Mouse (Mus musculus): ENCODE measurements around the gene Nkpd1. TPM values are rescaled to one million over a fixed set of nuclear protein-coding genes. Genes with fewer than 3 reads are reported as not detected.
A peak's percentile ranks its signal among the peaks of the same experiment; 100 is the strongest.

Nkpd1 gene
- not detected in 2 replicates for polyA plus RNA-seq (2014; fragmentation: Nextera tagmentation; extraction: Ambion mirVana)

DNA sequence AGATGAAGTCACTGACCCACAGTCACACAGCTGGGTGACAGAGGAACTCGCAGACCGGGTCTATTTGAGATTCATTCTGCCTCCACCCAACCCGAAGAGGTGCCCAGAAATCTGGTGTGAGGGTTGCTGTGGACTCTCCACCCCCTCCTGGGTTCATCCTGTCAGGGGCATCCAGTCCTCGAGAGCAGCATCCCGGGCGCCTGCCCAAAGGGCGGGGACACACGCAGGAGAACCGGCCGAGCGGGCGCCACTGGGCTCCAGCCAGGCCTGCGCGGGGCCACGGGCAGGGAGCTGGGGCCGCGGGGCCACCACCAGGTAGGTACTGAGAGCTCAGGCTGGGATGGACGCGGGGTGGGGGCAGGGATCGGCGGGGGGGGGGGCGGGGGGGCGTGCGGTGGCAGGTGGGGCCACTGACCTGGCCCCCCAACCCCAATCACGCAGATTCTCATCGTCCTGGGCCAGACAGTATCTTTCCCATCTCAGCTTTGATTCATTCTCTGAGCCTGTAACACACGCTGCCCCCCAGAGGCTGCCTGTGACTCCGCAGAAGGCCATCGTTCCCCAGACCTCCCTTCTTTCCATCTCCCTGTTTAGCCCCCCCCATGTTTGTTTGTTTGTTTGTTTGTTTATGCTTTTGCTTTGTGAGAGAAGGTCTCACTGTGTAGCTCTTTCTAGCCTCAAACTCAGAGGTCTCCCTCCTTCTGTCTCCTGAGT, at the start of gene Nkpd1:
Nkpd1 (plus strand) TSS at position 187 of the 714 bp plus-strand sequence.
- peaks cover 51% of the 10 kb centered on the region for H3K27me3 ChIP-seq (ENCODE audit: control insufficient read depth, insufficient read depth, low read length)
- H3K9ac ChIP-seq (ENCODE audit: low read length) = peak within 1 kb of the TSS; percentile 36; the same call in 1 of the 2 replicates
- DNase-seq (ENCODE audit: low spot score) (no peak), ATAC-seq (ENCODE audit: insufficient read depth, low FRiP score, low TSS enrichment) (no peak; the same call in 1 of the 2 replicates)
- H3K4me1 ChIP-seq (ENCODE audit: control insufficient read depth, insufficient read depth, low read length) = no peaks in the 10 kb centered on the region
- WGBS = 5% methylated on average over 22 of the region's 29 CpGs
- no peaks in the 10 kb centered on the region for H3K9me3 ChIP-seq (ENCODE audit: control insufficient read depth, low read length)
- no peak within 1 kb of the TSS; the same call in 1 of the 2 replicates for H3K4me3 ChIP-seq (ENCODE audit: low read depth, low read length)
- no peaks in the 10 kb centered on the region for H3K36me3 ChIP-seq (ENCODE audit: control insufficient read depth, insufficient read depth, low read length)
- peak within 1 kb of the TSS; percentile 40 for H3K4me2 ChIP-seq (ENCODE audit: low read depth)
- H3K27ac ChIP-seq (ENCODE audit: low read depth, low read length) = no peak within 1 kb of the TSS

DNA sequence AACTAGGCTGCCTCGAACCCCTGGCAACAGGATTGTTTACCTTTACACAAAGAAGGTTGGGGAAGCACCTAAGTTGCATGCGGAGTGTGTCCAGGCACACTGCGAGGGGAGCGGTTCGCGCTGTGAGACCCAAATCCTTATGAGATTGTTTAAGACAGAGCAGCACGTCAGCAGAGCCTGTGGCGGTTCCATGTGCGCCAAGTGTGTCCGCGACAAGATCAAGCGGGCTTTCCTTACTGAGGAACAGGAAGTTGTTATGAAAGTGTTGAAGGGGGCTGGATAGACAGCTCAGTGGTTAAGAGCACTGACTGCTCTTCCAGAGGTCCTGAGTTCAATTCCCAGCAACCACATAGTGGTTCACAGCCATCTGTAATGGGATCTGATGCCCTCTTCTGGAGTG, 49.4 kb upstream of the Nkpd1 start:
- no peak for DNase-seq (ENCODE audit: low spot score)
- H3K27ac ChIP-seq (ENCODE audit: low read depth, low read length) = no peak overlapping the region
- H3K4me3 ChIP-seq (ENCODE audit: low read depth, low read length) = no peak overlapping the region
- H3K36me3 ChIP-seq (ENCODE audit: control insufficient read depth, insufficient read depth, low read length) = no peaks in the 10 kb centered on the region
- no peaks in the 10 kb centered on the region for H3K9me3 ChIP-seq (ENCODE audit: control insufficient read depth, low read length)
- H3K4me2 ChIP-seq (ENCODE audit: low read depth) = no peak overlapping the region
- ATAC-seq (ENCODE audit: insufficient read depth, low FRiP score, low TSS enrichment) = no peak
- 73% methylated on average over 12 of the region's 12 CpGs for WGBS
- H3K9ac ChIP-seq (ENCODE audit: low read length) = no peak overlapping the region
- peaks cover 44% of the 10 kb centered on the region for H3K27me3 ChIP-seq (ENCODE audit: control insufficient read depth, insufficient read depth, low read length)
- no peaks in the 10 kb centered on the region for H3K4me1 ChIP-seq (ENCODE audit: control insufficient read depth, insufficient read depth, low read length)

GRCm38 (mm10) chr7:19469404-19469803, 48.2 kb upstream of the Nkpd1 start:
- ATAC-seq (ENCODE audit: insufficient read depth, low FRiP score, low TSS enrichment) (no peak), DNase-seq (ENCODE audit: low spot score) (no peak)
- Histone ChIP-seq H3K27me3 (ENCODE audit: control insufficient read depth, insufficient read depth, low read length) (peaks cover 55% of the 10 kb centered on the region), H3K4me2 (ENCODE audit: low read depth) (no peak overlapping the region), H3K36me3 (ENCODE audit: control insufficient read depth, insufficient read depth, low read length) (no peaks in the 10 kb centered on the region), H3K9me3 (ENCODE audit: control insufficient read depth, low read length) (no peaks in the 10 kb centered on the region), H3K27ac (ENCODE audit: low read depth, low read length) (no peak overlapping the region), H3K4me3 (ENCODE audit: low read depth, low read length) (no peak overlapping the region), H3K9ac (ENCODE audit: low read length) (no peak overlapping the region; the same call in 1 of the 2 replicates), H3K4me1 (ENCODE audit: control insufficient read depth, insufficient read depth, low read length) (peaks cover 3% of the 10 kb centered on the region; the same call in 1 of the 2 replicates)
- WGBS = 21% methylated on average over 23 of the region's 23 CpGs

GRCm38 (mm10) chr7:19470308-19470707, 47.3 kb upstream of the Nkpd1 start:
- peaks cover 61% of the 10 kb centered on the region for H3K27me3 ChIP-seq (ENCODE audit: control insufficient read depth, insufficient read depth, low read length)
- DNase-seq (ENCODE audit: low spot score) = no peak
- no peak overlapping the region for H3K9ac ChIP-seq (ENCODE audit: low read length)
- H3K4me2 ChIP-seq (ENCODE audit: low read depth) = no peak overlapping the region
- WGBS = 21% methylated on average over 14 of the region's 14 CpGs
- no peaks in the 10 kb centered on the region for H3K9me3 ChIP-seq (ENCODE audit: control insufficient read depth, low read length)
- no peak overlapping the region for H3K4me3 ChIP-seq (ENCODE audit: low read depth, low read length)
- no peak for ATAC-seq (ENCODE audit: insufficient read depth, low FRiP score, low TSS enrichment)
- H3K27ac ChIP-seq (ENCODE audit: low read depth, low read length) = no peak overlapping the region
- peaks cover 4% of the 10 kb centered on the region; the same call in 1 of the 2 replicates for H3K4me1 ChIP-seq (ENCODE audit: control insufficient read depth, insufficient read depth, low read length)
- no peaks in the 10 kb centered on the region for H3K36me3 ChIP-seq (ENCODE audit: control insufficient read depth, insufficient read depth, low read length)

DNA sequence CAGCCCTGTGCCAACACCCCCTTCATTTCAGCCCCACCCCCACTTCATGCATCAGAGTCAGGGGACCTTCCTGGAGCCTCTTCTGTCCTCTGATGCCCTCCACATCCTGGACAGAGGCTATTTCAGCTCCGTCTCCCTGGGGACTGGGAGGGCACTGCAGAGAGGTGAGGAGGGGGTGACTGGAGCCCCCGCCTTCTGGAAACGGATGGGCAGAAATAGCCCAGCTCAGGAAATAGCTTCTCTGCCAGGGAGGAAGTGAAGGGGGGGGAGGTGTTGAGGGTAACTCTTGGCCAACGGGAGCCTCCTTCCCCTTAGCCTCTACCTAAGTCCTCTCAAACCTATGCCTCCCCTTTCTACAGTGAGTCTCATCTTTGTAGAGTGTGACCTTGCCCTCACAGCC, 45.2 kb upstream of the Nkpd1 start:
- no peak for DNase-seq (ENCODE audit: low spot score)
- H3K9ac ChIP-seq (ENCODE audit: low read length) = no peak overlapping the region
- 49% methylated on average over 4 of the region's 4 CpGs for WGBS

DNA sequence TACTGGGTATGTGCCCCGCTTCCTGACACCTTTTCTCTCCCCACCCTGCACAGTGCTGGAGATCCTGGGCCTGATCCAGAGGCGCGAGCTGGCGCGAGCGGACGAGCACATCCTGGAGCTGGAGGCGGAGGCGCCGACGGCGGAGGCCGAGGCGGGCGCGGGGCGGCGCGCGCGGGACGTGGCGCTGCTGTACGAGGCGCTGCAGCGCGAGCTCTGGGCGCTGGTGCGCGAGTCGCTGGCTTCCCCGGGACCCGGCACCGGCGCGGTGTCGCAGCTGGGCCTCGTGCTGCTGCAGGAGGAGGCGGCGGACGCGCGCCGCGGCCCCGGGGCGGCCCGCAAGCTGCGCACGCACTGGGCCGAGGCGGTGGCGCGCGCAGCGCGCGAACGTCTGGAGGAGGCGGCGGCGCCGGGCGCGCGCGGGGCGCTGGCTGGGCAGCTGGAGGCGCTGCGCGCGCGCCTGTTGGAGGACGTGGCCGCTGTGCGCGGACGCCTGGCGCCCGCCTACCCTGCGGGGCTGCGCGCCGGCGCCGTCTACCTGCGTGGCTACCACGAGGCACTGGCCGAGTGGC, 43.7 kb upstream of the Nkpd1 start:
- Histone ChIP-seq H3K36me3 (ENCODE audit: control insufficient read depth, insufficient read depth, low read length) (no peaks in the 10 kb centered on the region), H3K4me2 (ENCODE audit: low read depth) (peak overlapping the region; percentile 72), H3K4me1 (ENCODE audit: control insufficient read depth, insufficient read depth, low read length) (peaks cover 6% of the 10 kb centered on the region; the same call in 1 of the 2 replicates), H3K27ac (ENCODE audit: low read depth, low read length) (no peak overlapping the region), H3K9ac (ENCODE audit: low read length) (peak overlapping the region; percentile 63), H3K27me3 (ENCODE audit: control insufficient read depth, insufficient read depth, low read length) (peaks cover 65% of the 10 kb centered on the region), H3K9me3 (ENCODE audit: control insufficient read depth, low read length) (no peaks in the 10 kb centered on the region), H3K4me3 (ENCODE audit: low read depth, low read length) (peak overlapping the region; percentile 49)
- DNase-seq (ENCODE audit: low spot score) (peak; percentile 85), ATAC-seq (ENCODE audit: insufficient read depth, low FRiP score, low TSS enrichment) (peak; percentile 85)
- WGBS = under 1% methylated on average over 71 of the region's 89 CpGs

More for the DNA sequence above, 45.2 kb upstream of the Nkpd1 start:
- peaks cover 4% of the 10 kb centered on the region; the same call in 1 of the 2 replicates for H3K4me1 ChIP-seq (ENCODE audit: control insufficient read depth, insufficient read depth, low read length)
- H3K4me2 ChIP-seq (ENCODE audit: low read depth) = no peak overlapping the region
- H3K36me3 ChIP-seq (ENCODE audit: control insufficient read depth, insufficient read depth, low read length) = no peaks in the 10 kb centered on the region
- H3K9me3 ChIP-seq (ENCODE audit: control insufficient read depth, low read length) = no peaks in the 10 kb centered on the region
- no peak overlapping the region for H3K27ac ChIP-seq (ENCODE audit: low read depth, low read length)
- no peak overlapping the region for H3K4me3 ChIP-seq (ENCODE audit: low read depth, low read length)
- ATAC-seq (ENCODE audit: insufficient read depth, low FRiP score, low TSS enrichment) = no peak
- H3K27me3 ChIP-seq (ENCODE audit: control insufficient read depth, insufficient read depth, low read length) = peaks cover 67% of the 10 kb centered on the region

GRCm38 (mm10) chr7:19477084-19477483, 40.6 kb upstream of the Nkpd1 start:
- Histone ChIP-seq H3K27me3 (ENCODE audit: control insufficient read depth, insufficient read depth, low read length) (peaks cover 38% of the 10 kb centered on the region), H3K36me3 (ENCODE audit: control insufficient read depth, insufficient read depth, low read length) (no peaks in the 10 kb centered on the region), H3K4me1 (ENCODE audit: control insufficient read depth, insufficient read depth, low read length) (peaks cover 6% of the 10 kb centered on the region; the same call in 1 of the 2 replicates), H3K4me2 (ENCODE audit: low read depth) (no peak overlapping the region), H3K9me3 (ENCODE audit: control insufficient read depth, low read length) (no peaks in the 10 kb centered on the region), H3K4me3 (ENCODE audit: low read depth, low read length) (no peak overlapping the region), H3K9ac (ENCODE audit: low read length) (no peak overlapping the region), H3K27ac (ENCODE audit: low read depth, low read length) (no peak overlapping the region)
- ATAC-seq (ENCODE audit: insufficient read depth, low FRiP score, low TSS enrichment) (no peak), DNase-seq (ENCODE audit: low spot score) (no peak)
- WGBS = 68% methylated on average over 2 of the region's 2 CpGs

DNA sequence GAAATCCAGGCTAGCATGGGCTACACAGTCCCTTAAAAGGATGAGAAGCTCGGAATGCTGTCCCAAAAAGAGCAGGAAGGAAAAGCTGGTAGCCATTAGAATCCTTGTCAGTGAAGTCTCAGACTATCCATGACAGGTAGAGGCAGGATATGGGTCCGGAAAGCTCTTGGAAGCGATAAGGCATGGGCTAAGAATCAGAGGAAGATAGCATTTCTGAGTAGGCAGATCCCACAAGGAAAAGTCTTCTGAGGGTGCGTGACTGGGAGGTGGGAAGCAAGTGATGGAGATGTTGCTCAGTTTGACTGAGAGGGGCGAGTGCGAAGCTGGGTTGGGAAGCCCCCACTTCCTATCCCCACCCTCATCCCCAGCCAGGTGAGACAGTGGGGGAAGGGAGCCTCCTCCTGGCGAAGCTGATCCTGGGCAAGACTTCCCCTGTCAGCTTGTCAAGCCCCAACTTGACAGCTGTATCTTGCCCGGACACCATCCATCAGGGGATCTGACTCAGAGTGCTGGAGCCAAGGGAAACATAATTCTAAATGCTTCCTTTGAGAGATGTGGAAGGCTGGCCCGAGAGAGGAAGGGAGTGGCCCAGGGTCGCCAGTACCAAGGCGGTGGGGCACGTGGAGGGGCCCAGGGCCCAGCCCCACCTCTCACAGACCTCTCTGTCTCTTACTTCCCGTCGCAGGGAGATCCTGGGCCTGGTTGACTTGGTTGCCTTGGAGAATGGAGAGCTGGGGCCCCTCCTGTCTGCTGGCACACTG, 39.8 kb upstream of the Nkpd1 start:
- peaks cover 31% of the 10 kb centered on the region for H3K27me3 ChIP-seq (ENCODE audit: control insufficient read depth, insufficient read depth, low read length)
- H3K4me3 ChIP-seq (ENCODE audit: low read depth, low read length) = no peak overlapping the region
- peaks cover 6% of the 10 kb centered on the region; the same call in 1 of the 2 replicates for H3K4me1 ChIP-seq (ENCODE audit: control insufficient read depth, insufficient read depth, low read length)
- ATAC-seq (ENCODE audit: insufficient read depth, low FRiP score, low TSS enrichment) (no peak), DNase-seq (ENCODE audit: low spot score) (no peak)
- H3K9ac ChIP-seq (ENCODE audit: low read length) = no peak overlapping the region
- no peak overlapping the region for H3K27ac ChIP-seq (ENCODE audit: low read depth, low read length)
- H3K9me3 ChIP-seq (ENCODE audit: control insufficient read depth, low read length) = no peaks in the 10 kb centered on the region
- H3K4me2 ChIP-seq (ENCODE audit: low read depth) = no peak overlapping the region
- H3K36me3 ChIP-seq (ENCODE audit: control insufficient read depth, insufficient read depth, low read length) = no peaks in the 10 kb centered on the region
- WGBS = 28% methylated on average over 14 of the region's 14 CpGs
